Mouse (Mus musculus) thymus, adult 2 months (tissue): Measurements from ENCODE around the gene Magix.

Source experiments
- CTCF ChIP-seq: fragments of 200-500 bp; IDR thresholded peaks from 2 replicates; pipeline ENCODE4 v1.5.1; 2012; ENCODE audit warnings: mild to moderate bottlenecking, control low read depth, low read length, moderate library complexity, borderline replicate concordance; ENCODE audit not compliant: control insufficient read depth, poor library complexity, insufficient read depth; ENCODE audit errors: extremely low read depth
- POLR2A ChIP-seq: fragments of 200-500 bp; IDR thresholded peaks from 2 replicates; pipeline ENCODE4 v1.6.1; 2012; ENCODE audit warnings: mild to moderate bottlenecking, low read length, control low read depth, moderate library complexity; ENCODE audit not compliant: control insufficient read depth, poor library complexity, insufficient read depth; ENCODE audit errors: extremely low read depth

DNA sequence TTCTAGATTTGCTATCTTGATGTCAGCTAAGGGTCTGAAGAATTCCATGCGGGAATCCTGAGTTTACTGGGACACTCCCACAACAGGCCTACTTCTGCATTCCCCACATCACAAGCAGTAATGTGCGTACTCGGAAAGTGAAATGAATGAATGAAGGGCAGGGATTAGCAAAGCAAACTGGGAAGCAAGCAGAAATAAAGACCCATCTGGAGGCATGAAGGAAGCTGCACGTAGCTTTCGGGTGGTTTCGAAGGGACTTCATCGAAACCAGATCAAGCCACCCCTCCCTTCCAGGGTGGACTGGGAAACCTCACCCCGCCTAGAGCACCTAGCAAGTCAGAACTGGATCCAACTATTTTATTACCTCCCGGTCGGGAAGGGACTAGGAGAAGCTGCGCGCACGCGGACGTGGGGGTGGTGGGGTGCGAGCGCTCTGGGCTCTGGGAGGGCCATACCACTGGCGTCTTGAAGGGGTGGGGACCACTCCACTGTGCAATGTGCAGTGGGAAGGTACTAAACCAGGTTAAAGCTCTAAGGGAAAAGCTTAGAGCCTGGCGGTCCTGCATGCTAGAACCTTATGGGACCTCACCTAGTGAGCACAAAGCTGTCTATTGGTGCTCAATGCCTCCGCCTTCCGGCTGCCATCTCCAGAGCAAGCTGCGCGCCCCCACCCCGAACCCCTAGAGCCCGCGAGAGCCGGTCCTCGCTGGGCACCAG, 6.6 kb downstream of the Magix start:
- TF ChIP-seq POLR2A (no peak), CTCF (no peak)
